Mouse (Mus musculus): ENCODE measurements around the gene Cx3cl1.

GRCm38 (mm10) chr8:94826210-94826609 lies 54.4 kb downstream of the Cx3cl1 start:
- TF ChIP-seq EP300 (IDR thresholded peaks at IDR 0.05; ENCODE audit: insufficient read depth, low read depth, low read length) (no peak), CTCF (IDR thresholded peaks at IDR 0.05; ENCODE audit: low read depth, low read length) (no peak)
